Mouse (Mus musculus) small intestine, adult 2 months (tissue): ENCODE measurements at regions not wholly inside any gene's neighbourhood (a gene's known extent, or its start where the extent isn't known, plus 50 kb on each side); places are given as distances from the start of the nearest gene placed in this dataset.

ENCODE experiments used
- CTCF ChIP-seq: fragments of 200-500 bp; IDR thresholded peaks from 2 replicates; pipeline ENCODE4 v1.5.1; 2012; ENCODE audit warnings: low read depth, mild to moderate bottlenecking, control low read depth, inconsistent platforms, low read length, moderate library complexity, mixed read lengths; ENCODE audit not compliant: insufficient replicate concordance, insufficient read length; ENCODE audit errors: extremely low read depth
- POLR2A ChIP-seq: fragments of 200-500 bp; IDR thresholded peaks from 2 replicates; pipeline ENCODE4 v1.6.1; 2012; ENCODE audit warnings: low read depth, mild to moderate bottlenecking, control low read depth, inconsistent platforms, low read length, moderate library complexity

DNA sequence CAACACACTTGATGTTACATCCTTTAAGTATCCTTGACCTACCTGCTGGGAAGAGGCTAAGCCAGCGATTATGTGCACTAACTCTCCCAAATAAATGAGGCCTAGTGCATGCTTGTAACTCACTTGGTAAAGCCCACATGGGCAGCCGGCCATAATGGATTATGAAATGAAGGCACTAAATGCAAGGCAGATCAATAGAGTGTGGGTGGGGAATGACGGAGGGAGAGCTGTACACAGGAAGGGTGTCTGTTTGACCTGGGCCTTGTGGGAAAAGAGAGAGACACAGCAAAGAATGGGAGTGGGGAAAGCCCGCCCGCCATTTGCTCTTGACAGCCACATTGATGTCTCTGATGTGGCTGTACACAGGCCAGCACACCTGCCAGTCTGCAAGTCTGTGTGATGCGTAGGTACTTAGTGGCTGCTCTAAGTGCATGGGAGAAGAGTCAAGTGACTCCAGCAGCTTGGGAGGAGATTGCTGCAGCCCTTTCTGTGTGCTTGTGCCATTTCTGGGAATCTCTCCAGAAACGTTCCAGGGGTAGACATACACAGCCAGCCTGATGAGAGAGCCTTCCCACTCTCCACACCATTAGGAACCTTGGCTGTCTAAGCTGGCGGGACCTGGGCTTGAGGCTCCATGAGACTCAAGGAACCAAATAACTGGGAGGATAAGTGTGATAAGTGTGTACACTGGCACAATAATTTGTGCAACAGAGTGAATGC lies 118.7 kb upstream of the Myt1l start:
- TF ChIP-seq POLR2A: no peak
- TF ChIP-seq CTCF: no peak
